Comparison of ENCODE assay signal across 26 mouse cellular contexts in the genomic region with DNA sequence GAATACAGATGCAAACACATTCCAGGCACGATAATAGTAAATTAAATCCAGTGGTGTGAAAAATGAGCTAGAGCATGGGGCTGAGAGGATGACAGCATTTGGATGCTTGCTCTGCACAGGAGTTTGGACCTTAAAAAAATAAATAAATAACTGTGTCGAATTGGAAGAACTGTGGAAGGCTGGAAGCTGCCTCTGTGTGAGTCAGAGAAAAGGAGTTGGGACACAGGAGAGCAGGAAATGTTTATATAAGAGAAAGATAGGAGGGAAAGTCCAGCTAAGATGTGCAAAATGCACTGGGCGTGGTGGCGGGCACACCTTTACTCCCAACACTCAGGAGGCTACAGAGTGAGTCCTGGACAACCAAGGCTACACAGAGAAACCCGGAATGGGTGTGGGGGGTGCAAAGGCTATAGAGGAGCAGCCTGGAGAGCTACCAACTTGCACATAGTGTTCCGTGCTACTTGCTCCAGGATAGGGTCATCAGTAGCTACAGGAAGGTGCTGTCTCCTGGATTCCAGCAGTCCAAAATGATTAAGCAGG. TPM values are rescaled to one million over a fixed set of nuclear protein-coding genes. Genes with fewer than 3 reads are reported as not detected.
A peak's percentile ranks its signal among the peaks of the same experiment; 100 is the strongest.
DNase-seq lines count a peak whose midpoint lies in the region; ATAC-seq and TF ChIP-seq lines count a peak whose summit lies in the region.
"Had no signal": no experiment of that assay in that cellular context is flagged by ENCODE, and none has a peak within 500 bp of the region (broad histone marks: within the 10 kb centered on the region; RNA-seq: fewer than 3 reads in every experiment).

No protein-coding gene starts in this region.

- TF ChIP-seq EP300 in liver, postnatal 0 days (IDR thresholded peaks at IDR 0.05; ENCODE audit: low read depth) = no peak

- ATAC-seq in kidney, embryonic 15.5 days (replicated peaks; ENCODE audit: low FRiP score) = no peak
- peak; percentile 40; the same call in 1 of the 2 replicates for ATAC-seq in liver, postnatal 0 days
- no peak for ATAC-seq in liver, embryonic 11.5 days (replicated peaks; ENCODE audit: low FRiP score)
- peak; percentile 36; the same call in 1 of the 2 replicates for ATAC-seq in kidney, postnatal 0 days (replicated peaks; ENCODE audit: low FRiP score, low read depth)
- no peak for ATAC-seq in hindbrain, embryonic 11.5 days (ENCODE audit: low FRiP score)
- ATAC-seq: forebrain, embryonic 15.5 days; Patski had no signal

- no peaks in the 10 kb centered on the region for H3K4me1 ChIP-seq in kidney, embryonic 15.5 days
- H3K4me1 ChIP-seq in liver, postnatal 0 days (ENCODE audit: insufficient read depth) = peaks cover 3% of the 10 kb centered on the region; the same call in 1 of the 2 replicates
- H3K4me1 ChIP-seq in liver, embryonic 11.5 days (replicated peaks; ENCODE audit: control insufficient read depth, insufficient read depth, low read length) = no peaks in the 10 kb centered on the region
- no peaks in the 10 kb centered on the region for H3K4me1 ChIP-seq in kidney, postnatal 0 days (replicated peaks; ENCODE audit: insufficient read depth, low read length)
- H3K4me1 ChIP-seq in hindbrain, embryonic 11.5 days (replicated peaks; ENCODE audit: control insufficient read depth, insufficient read depth, low read length) = no peaks in the 10 kb centered on the region
- H3K4me1 ChIP-seq: embryonic facial prominence, embryonic 10.5 days; forebrain, embryonic 15.5 days; heart, embryonic 13.5 days; hindbrain, embryonic 12.5 days; limb, embryonic 13.5 days; midbrain, embryonic 12.5 days; neural tube, embryonic 15.5 days had no signal

- no peak overlapping the region for H3K4me3 ChIP-seq in kidney, embryonic 15.5 days (replicated peaks)
- H3K4me3 ChIP-seq in liver, postnatal 0 days (ENCODE audit: low read depth, low read length) = no peak overlapping the region
- H3K4me3 ChIP-seq in liver, embryonic 11.5 days (ENCODE audit: low read depth, low read length) = no peak overlapping the region
- H3K4me3 ChIP-seq in kidney, postnatal 0 days (replicated peaks; ENCODE audit: low read depth, low read length) = no peak overlapping the region
- H3K4me3 ChIP-seq in hindbrain, embryonic 11.5 days (ENCODE audit: low read depth, low read length) = no peak overlapping the region
- H3K4me3 ChIP-seq: embryonic facial prominence, embryonic 10.5 days; forebrain, embryonic 15.5 days; heart, adult 2 months; heart, embryonic 13.5 days; hindbrain, embryonic 12.5 days; limb, embryonic 13.5 days; midbrain, embryonic 12.5 days; neural tube, embryonic 15.5 days had no signal

- H3K9me3 ChIP-seq in kidney, embryonic 15.5 days (replicated peaks) = no peaks in the 10 kb centered on the region
- no peaks in the 10 kb centered on the region for H3K9me3 ChIP-seq in liver, postnatal 0 days (ENCODE audit: low read length)
- H3K9me3 ChIP-seq in liver, embryonic 11.5 days (ENCODE audit: control insufficient read depth, low read length) = no peaks in the 10 kb centered on the region
- H3K9me3 ChIP-seq in kidney, postnatal 0 days (replicated peaks; ENCODE audit: low read length) = no peaks in the 10 kb centered on the region
- H3K9me3 ChIP-seq in hindbrain, embryonic 11.5 days (ENCODE audit: control insufficient read depth, low read length) = no peaks in the 10 kb centered on the region
- H3K9me3 ChIP-seq: forebrain, embryonic 15.5 days; heart, embryonic 13.5 days; limb, embryonic 13.5 days; midbrain, embryonic 12.5 days; neural tube, embryonic 15.5 days had no signal

- no peak overlapping the region for H3K27ac ChIP-seq in kidney, embryonic 15.5 days
- H3K27ac ChIP-seq in liver, postnatal 0 days (ENCODE audit: low read depth) = no peak overlapping the region
- no peak overlapping the region for H3K27ac ChIP-seq in liver, embryonic 11.5 days (ENCODE audit: low read depth, low read length)
- no peak overlapping the region for H3K27ac ChIP-seq in kidney, postnatal 0 days
- no peak overlapping the region for H3K27ac ChIP-seq in hindbrain, embryonic 11.5 days (ENCODE audit: low read depth, low read length)
- H3K27ac ChIP-seq: embryonic facial prominence, embryonic 10.5 days; forebrain, embryonic 15.5 days; heart, adult 2 months; heart, embryonic 13.5 days; hindbrain, embryonic 12.5 days; limb, embryonic 13.5 days; midbrain, embryonic 12.5 days; neural tube, embryonic 15.5 days; stomach, postnatal 0 days had no signal

- no peak for TF ChIP-seq CTCF in liver, postnatal 0 days (IDR thresholded peaks at IDR 0.05; ENCODE audit: low read depth)
- TF ChIP-seq CTCF in kidney, postnatal 0 days (IDR thresholded peaks at IDR 0.05; ENCODE audit: low read depth) = no peak

- no peaks in the 10 kb centered on the region for H3K27me3 ChIP-seq in kidney, embryonic 15.5 days
- H3K27me3 ChIP-seq in liver, postnatal 0 days (ENCODE audit: insufficient read depth, low read length) = no peaks in the 10 kb centered on the region
- H3K27me3 ChIP-seq in liver, embryonic 11.5 days (replicated peaks; ENCODE audit: control insufficient read depth, insufficient read depth, low read length) = no peaks in the 10 kb centered on the region
- H3K27me3 ChIP-seq in kidney, postnatal 0 days (ENCODE audit: insufficient read depth, low read length) = no peaks in the 10 kb centered on the region
- H3K27me3 ChIP-seq in hindbrain, embryonic 11.5 days (ENCODE audit: control insufficient read depth, insufficient read depth, low read length) = no peaks in the 10 kb centered on the region
- H3K27me3 ChIP-seq: forebrain, embryonic 15.5 days; heart, embryonic 13.5 days; hindbrain, embryonic 12.5 days; limb, embryonic 13.5 days; midbrain, embryonic 12.5 days; neural tube, embryonic 15.5 days; Patski had no signal

- no peaks in the 10 kb centered on the region for H3K36me3 ChIP-seq in kidney, embryonic 15.5 days
- no peaks in the 10 kb centered on the region for H3K36me3 ChIP-seq in liver, postnatal 0 days (replicated peaks; ENCODE audit: insufficient read depth, low read length)
- H3K36me3 ChIP-seq in liver, embryonic 11.5 days (ENCODE audit: control insufficient read depth, insufficient read depth, low read length) = no peaks in the 10 kb centered on the region
- H3K36me3 ChIP-seq in kidney, postnatal 0 days (ENCODE audit: insufficient read depth, low read length) = no peaks in the 10 kb centered on the region
- H3K36me3 ChIP-seq in hindbrain, embryonic 11.5 days (ENCODE audit: control insufficient read depth, insufficient read depth, low read length) = no peaks in the 10 kb centered on the region
- H3K36me3 ChIP-seq: embryonic facial prominence, embryonic 10.5 days; forebrain, embryonic 15.5 days; heart, embryonic 13.5 days; hindbrain, embryonic 12.5 days; limb, embryonic 13.5 days; midbrain, embryonic 12.5 days; neural tube, embryonic 15.5 days had no signal

- no peak overlapping the region for H3K9ac ChIP-seq in kidney, embryonic 15.5 days
- no peak overlapping the region for H3K9ac ChIP-seq in liver, postnatal 0 days (replicated peaks)
- H3K9ac ChIP-seq in liver, embryonic 11.5 days (ENCODE audit: low read depth, low read length) = no peak overlapping the region
- H3K9ac ChIP-seq in kidney, postnatal 0 days (ENCODE audit: low read depth, low read length) = no peak overlapping the region
- H3K9ac ChIP-seq in hindbrain, embryonic 11.5 days (ENCODE audit: low read depth, low read length) = no peak overlapping the region
- H3K9ac ChIP-seq: forebrain, embryonic 15.5 days; heart, embryonic 13.5 days; hindbrain, embryonic 12.5 days; limb, embryonic 13.5 days; midbrain, embryonic 12.5 days; neural tube, embryonic 15.5 days had no signal

- DNase-seq in kidney, adult 11 months = peak; percentile 24
- DNase-seq in liver, postnatal 0 days = no peak
- no peak for DNase-seq in liver, embryonic 11.5 days (ENCODE audit: low spot score)
- peak; percentile 2 for DNase-seq in kidney, postnatal 0 days (ENCODE audit: low spot score)
- DNase-seq in hindbrain, embryonic 11.5 days (ENCODE audit: low spot score) = no peak
- DNase-seq in right cerebral cortex, postnatal 4 days = no peak
- DNase-seq in retina, embryonic 14.5 days (ENCODE audit: low spot score) = no peak
- DNase-seq: adrenal gland, postnatal 36 days; cerebellum, postnatal 10 days; gastrocnemius, postnatal 14 days; heart, adult 2 months; heart, postnatal 14 days; layer of hippocampus, postnatal 36 days; lung, adult 18-20 months; thymus, adult 2 months; thymus, postnatal 4 days had no signal

- WGBS in kidney, embryonic 15.5 days = 74% methylated on average over 6 of the region's 6 CpGs
- WGBS in liver, postnatal 0 days (ENCODE audit: insufficient replicate concordance) = 69% methylated on average over 6 of the region's 6 CpGs
- 79% methylated on average over 6 of the region's 6 CpGs for WGBS in liver, embryonic 11.5 days
- WGBS in kidney, postnatal 0 days = 71% methylated on average over 6 of the region's 6 CpGs
- 81% methylated on average over 6 of the region's 6 CpGs for WGBS in hindbrain, embryonic 11.5 days

- no peak overlapping the region for H3K4me2 ChIP-seq in kidney, embryonic 15.5 days
- H3K4me2 ChIP-seq in liver, postnatal 0 days (ENCODE audit: low read depth, low read length) = no peak overlapping the region
- H3K4me2 ChIP-seq in liver, embryonic 11.5 days = no peak overlapping the region
- no peak overlapping the region for H3K4me2 ChIP-seq in kidney, postnatal 0 days (ENCODE audit: low read length)
- no peak overlapping the region for H3K4me2 ChIP-seq in hindbrain, embryonic 11.5 days (replicated peaks; ENCODE audit: low read depth, low read length)
- H3K4me2 ChIP-seq: forebrain, embryonic 15.5 days; heart, embryonic 13.5 days; hindbrain, embryonic 12.5 days; limb, embryonic 13.5 days; midbrain, embryonic 12.5 days; neural tube, embryonic 15.5 days had no signal

RNA-seq across cellular contexts. Expression of gene Srd5a2, which starts 32.4 kb away (rescaled TPM):
- not detected in 2 replicates for polyA plus RNA-seq in kidney, embryonic 15.5 days (2015; fragmentation: Nextera tagmentation; extraction: Ambion mirVana)
- not detected in 2 replicates for polyA plus RNA-seq in liver, postnatal 0 days (2015; fragmentation: Nextera tagmentation; extraction: Ambion mirVana)
- polyA plus RNA-seq in liver, embryonic 11.5 days (2014; fragmentation: Nextera tagmentation; extraction: Ambion mirVana) = not detected in 2 replicates
- polyA plus RNA-seq in kidney, postnatal 0 days (2015; fragmentation: Nextera tagmentation; extraction: Ambion mirVana) = 0.08 and 0.22 TPM in 2 replicates
- not detected in 2 replicates for polyA plus RNA-seq in hindbrain, embryonic 11.5 days (2014; fragmentation: Nextera tagmentation; extraction: Ambion mirVana)
- polyA plus RNA-seq: embryonic facial prominence, embryonic 10.5 days; forebrain, embryonic 15.5 days; heart, adult 2 months; heart, embryonic 13.5 days; hindbrain, embryonic 12.5 days; midbrain, embryonic 12.5 days; Patski; stomach, postnatal 0 days had no signal

Comparison
In these comparisons a context has a peak if more than half of its experiments do, and no peak if none do; other contexts are left out.
1. ATAC-seq: peak in liver, postnatal 0 days (single experiment) and kidney, postnatal 0 days (single experiment); none in kidney, embryonic 15.5 days (single experiment), liver, embryonic 11.5 days (single experiment) and hindbrain, embryonic 11.5 days (single experiment).
2. DNase-seq: peak in kidney, adult 11 months (single experiment) and kidney, postnatal 0 days (single experiment); none in liver, postnatal 0 days (single experiment), liver, embryonic 11.5 days (single experiment), hindbrain, embryonic 11.5 days (single experiment), right cerebral cortex, postnatal 4 days (single experiment) and retina, embryonic 14.5 days (single experiment).